Mouse (Mus musculus) A20 (cell line): ENCODE results near the gene Olfr1232.

Experiments used
- DNase-seq: peaks from one replicate; pipeline ENCODE4 v3.0.0-alpha.2; 2011; ENCODE audit warnings: low read depth, low spot score

The Olfr1232 gene

GRCm38 (mm10) chr2:89329575-89329974, at the start of gene Olfr1232:
TSS of gene Olfr1232 (minus strand) at chr2:89329675.
- DNase-seq, result no peak

GRCm38 (mm10) chr2:89364765-89365164, 35.3 kb upstream of the Olfr1232 start, which contains the start of gene Olfr1234:
TSS of gene Olfr1234 (minus strand) at chr2:89364865.
- no peak for DNase-seq

GRCm38 (mm10) chr2:89342298-89342697, 12.8 kb upstream of the Olfr1232 start, which contains the start of gene Olfr1233:
TSS of gene Olfr1233 (minus strand) at chr2:89342398.
- no peak for DNase-seq

GRCm38 (mm10) chr2:89306974-89307373, 22.5 kb downstream of the Olfr1232 start, which contains the start of gene Olfr1231:
TSS of gene Olfr1231 (minus strand) at chr2:89307074.
- DNase-seq, result no peak

GRCm38 (mm10) chr2:89297168-89297567, 32.3 kb downstream of the Olfr1232 start, which contains the start of gene Olfr1230:
TSS of gene Olfr1230 (minus strand) at chr2:89297268.
- DNase-seq, result no peak

- DNase-seq, result no peak
Measured at GRCm38 (mm10) chr2:89287914-89288313, 41.6 kb downstream of the Olfr1232 start, which contains the start of gene Olfr1229. TSS of gene Olfr1229 (minus strand) at chr2:89288014.
